Mouse (Mus musculus): ENCODE measurements around the gene Greb1. TPM values are rescaled to one million over a fixed set of nuclear protein-coding genes. Genes with fewer than 3 reads are reported as not detected.

Greb1 gene
- polyA plus RNA-seq (2016; fragmentation: Nextera tagmentation; extraction: Ambion mirVana), result 16.9 and 17.4 TPM in 2 replicates

DNA sequence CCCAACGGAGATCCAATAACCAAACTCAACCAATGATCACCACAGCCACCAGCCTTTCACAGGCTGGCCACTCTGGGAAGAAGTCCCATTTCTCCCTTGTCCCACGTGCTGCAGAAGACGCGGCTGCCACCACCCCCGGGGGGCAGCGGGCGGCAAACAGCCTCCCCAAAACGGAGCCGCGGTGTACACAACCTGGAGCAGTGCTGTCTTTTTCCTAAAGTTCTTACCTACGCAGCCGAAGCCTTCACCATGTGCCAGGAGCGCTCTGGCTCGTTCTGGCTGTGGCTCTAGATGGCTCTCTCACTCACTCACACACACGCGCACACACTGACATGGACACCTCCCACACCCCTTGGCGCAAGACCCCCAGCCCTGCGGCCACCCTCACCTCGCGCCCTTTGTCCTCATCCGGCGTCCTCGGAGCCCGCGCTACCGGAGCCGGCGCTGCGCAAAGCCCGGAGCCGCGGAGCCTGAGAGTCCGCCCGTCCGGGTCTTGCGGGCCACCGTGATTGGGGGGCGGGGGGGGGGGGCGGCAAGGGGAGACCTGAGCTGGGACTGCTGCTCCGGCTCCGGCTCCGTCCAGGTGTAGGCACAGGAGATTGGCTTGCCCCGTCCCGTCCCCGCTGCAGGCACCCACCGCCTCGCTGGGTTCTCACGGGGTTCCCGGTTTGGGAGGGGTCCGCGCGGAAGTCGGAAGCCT is at the start of gene Greb1:
Gene Greb1, minus strand, starts transcription at position 628 of the 700 bp plus-strand sequence.
- peak within 1 kb of the TSS; percentile 73 for H3K4me3 ChIP-seq
- H3K9me3 ChIP-seq (replicated peaks), result no peaks in the 10 kb centered on the region
- peak; percentile 81 for DNase-seq (ENCODE audit: low spot score)
- WGBS, result under 1% methylated on average over 53 of the region's 53 CpGs
- H3K36me3 ChIP-seq, result no peaks in the 10 kb centered on the region
- H3K27me3 ChIP-seq (ENCODE audit: low read depth, poor library complexity, severe bottlenecking), result no peaks in the 10 kb centered on the region
- peaks cover 63% of the 10 kb centered on the region for H3K4me1 ChIP-seq
- H3K27ac ChIP-seq, result peak within 1 kb of the TSS; percentile 93

GRCm38 (mm10) chr12:16849821-16850220 is 49.1 kb upstream of the Greb1 start:
- WGBS, result 58% methylated on average over 2 of the region's 2 CpGs
- H3K27ac ChIP-seq, result no peak overlapping the region
- peaks cover 19% of the 10 kb centered on the region for H3K4me1 ChIP-seq

DNA sequence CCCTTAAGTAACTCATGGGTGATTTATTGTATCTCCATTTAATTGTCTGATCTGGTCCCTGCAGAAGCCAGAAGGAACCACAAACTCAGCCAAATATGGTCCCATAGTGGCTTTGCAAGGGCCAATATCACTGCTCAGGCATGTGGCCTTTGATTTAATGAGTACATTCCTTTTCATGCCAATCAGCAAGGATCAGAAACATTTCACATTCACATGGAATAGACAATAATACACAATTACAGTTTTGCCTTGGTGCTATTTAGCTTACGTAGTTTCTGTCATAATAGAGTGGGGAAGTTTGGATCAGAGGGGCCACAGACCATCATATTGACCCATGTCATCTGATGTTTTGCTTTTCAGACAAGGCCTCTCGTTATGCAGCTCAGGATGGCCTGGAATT is 47.8 kb upstream of the Greb1 start:
- H3K36me3 ChIP-seq, result no peaks in the 10 kb centered on the region
- no peaks in the 10 kb centered on the region for H3K9me3 ChIP-seq (replicated peaks)
- no peak overlapping the region for H3K4me3 ChIP-seq
- peaks cover 19% of the 10 kb centered on the region for H3K4me1 ChIP-seq
- no peak for DNase-seq (ENCODE audit: low spot score)
- no peak overlapping the region for H3K27ac ChIP-seq
- 91% methylated on average over 2 of the region's 2 CpGs for WGBS
- no peaks in the 10 kb centered on the region for H3K27me3 ChIP-seq (ENCODE audit: low read depth, poor library complexity, severe bottlenecking)

More at GRCm38 (mm10) chr12:16849821-16850220, 49.1 kb upstream of the Greb1 start:
- no peak for DNase-seq (ENCODE audit: low spot score)
- no peaks in the 10 kb centered on the region for H3K27me3 ChIP-seq (ENCODE audit: low read depth, poor library complexity, severe bottlenecking)
- no peak overlapping the region for H3K4me3 ChIP-seq
- no peaks in the 10 kb centered on the region for H3K9me3 ChIP-seq (replicated peaks)
- no peaks in the 10 kb centered on the region for H3K36me3 ChIP-seq

- no peak overlapping the region for H3K4me3 ChIP-seq
- no peaks in the 10 kb centered on the region for H3K36me3 ChIP-seq
- WGBS, result 86% methylated on average over 4 of the region's 4 CpGs
- no peak for DNase-seq (ENCODE audit: low spot score)
- H3K27me3 ChIP-seq (ENCODE audit: low read depth, poor library complexity, severe bottlenecking), result no peaks in the 10 kb centered on the region
- H3K4me1 ChIP-seq, result peaks cover 19% of the 10 kb centered on the region
- H3K27ac ChIP-seq, result no peak overlapping the region
- no peaks in the 10 kb centered on the region for H3K9me3 ChIP-seq (replicated peaks)
Observed at GRCm38 (mm10) chr12:16847204-16847792, 46.6 kb upstream of the Greb1 start.

- Histone ChIP-seq H3K9me3 (replicated peaks) (no peaks in the 10 kb centered on the region), H3K4me1 (peaks cover 7% of the 10 kb centered on the region), H3K4me3 (no peak overlapping the region), H3K27me3 (ENCODE audit: low read depth, poor library complexity, severe bottlenecking) (no peaks in the 10 kb centered on the region), H3K36me3 (no peaks in the 10 kb centered on the region), H3K27ac (no peak overlapping the region)
- DNase-seq (ENCODE audit: low spot score), result peak; percentile 36
- 75% methylated on average over 14 of the region's 14 CpGs for WGBS
Observed at GRCm38 (mm10) chr12:16844623-16845592, 44.2 kb upstream of the Greb1 start.

DNA sequence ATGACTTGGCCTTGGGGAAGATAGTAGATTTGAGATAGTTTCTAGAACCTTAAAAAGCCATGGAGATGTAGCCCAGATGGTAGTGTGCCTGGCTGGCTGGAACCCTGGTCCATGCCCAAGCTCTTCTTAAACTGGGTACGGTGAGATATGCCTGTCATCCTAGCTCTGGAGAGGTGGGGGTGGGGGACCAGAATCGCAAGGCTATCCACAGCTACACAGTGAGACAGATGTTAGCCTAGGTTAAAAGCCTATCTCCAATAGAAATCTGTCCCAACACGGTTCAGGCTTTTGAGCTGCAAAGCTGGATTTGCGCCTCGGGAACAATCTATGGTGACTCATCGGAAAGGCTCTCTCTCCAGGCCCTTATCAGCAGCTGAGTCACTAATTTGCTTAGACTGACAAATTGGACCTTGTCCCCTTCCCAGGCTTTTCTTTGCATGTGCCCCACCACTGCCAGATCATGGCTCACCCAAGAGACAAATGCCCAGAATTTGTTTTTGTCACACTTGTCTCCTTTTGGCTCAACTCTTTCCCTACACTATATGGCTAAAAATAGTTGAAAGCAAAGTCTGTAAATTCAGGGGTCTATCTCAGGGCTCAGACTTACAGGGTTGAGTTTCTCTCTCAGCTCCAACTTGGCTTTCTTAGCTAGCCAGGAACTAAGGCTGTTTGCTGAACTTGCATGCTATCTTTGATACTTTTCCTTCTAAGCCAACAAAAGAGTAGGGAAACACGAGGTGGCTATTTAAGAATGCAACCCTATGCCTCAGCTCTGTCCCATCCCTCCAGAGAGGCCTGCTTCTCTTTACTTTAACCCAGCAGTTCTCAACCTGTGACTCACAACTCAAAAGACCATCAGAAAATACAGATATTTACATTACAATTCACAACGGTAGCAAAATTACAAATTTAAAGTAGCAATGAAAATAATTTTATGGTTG is 40.4 kb upstream of the Greb1 start:
- Histone ChIP-seq H3K4me3 (no peak overlapping the region), H3K27ac (no peak overlapping the region), H3K4me1 (peaks cover 4% of the 10 kb centered on the region; the same call in 1 of the 2 replicates), H3K36me3 (no peaks in the 10 kb centered on the region), H3K9me3 (replicated peaks) (no peaks in the 10 kb centered on the region), H3K27me3 (ENCODE audit: low read depth, poor library complexity, severe bottlenecking) (no peaks in the 10 kb centered on the region)
- 80% methylated on average over 8 of the region's 8 CpGs for WGBS
- DNase-seq (ENCODE audit: low spot score), result no peak

GRCm38 (mm10) chr12:16837766-16838165 is 37.1 kb upstream of the Greb1 start:
- no peaks in the 10 kb centered on the region for H3K27me3 ChIP-seq (ENCODE audit: low read depth, poor library complexity, severe bottlenecking)
- no peak overlapping the region for H3K27ac ChIP-seq
- H3K4me3 ChIP-seq, result no peak overlapping the region
- DNase-seq (ENCODE audit: low spot score), result no peak
- WGBS, result 94% methylated on average over 4 of the region's 4 CpGs
- 0 out of 2 replicates have a peak, but pooled peaks cover 3% of the 10 kb centered on the region for H3K4me1 ChIP-seq
- H3K36me3 ChIP-seq, result no peaks in the 10 kb centered on the region
- H3K9me3 ChIP-seq (replicated peaks), result no peaks in the 10 kb centered on the region

GRCm38 (mm10) chr12:16836188-16836587 is 35.5 kb upstream of the Greb1 start:
- no peak for DNase-seq (ENCODE audit: low spot score)

GRCm38 (mm10) chr12:16834701-16835100 is 34.0 kb upstream of the Greb1 start:
- Histone ChIP-seq H3K4me3 (no peak overlapping the region), H3K27ac (no peak overlapping the region), H3K36me3 (peaks cover 3% of the 10 kb centered on the region), H3K27me3 (ENCODE audit: low read depth, poor library complexity, severe bottlenecking) (no peaks in the 10 kb centered on the region), H3K4me1 (0 out of 2 replicates have a peak, but pooled peaks cover 3% of the 10 kb centered on the region), H3K9me3 (replicated peaks) (no peaks in the 10 kb centered on the region)
- DNase-seq (ENCODE audit: low spot score), result no peak
- WGBS, result 66% methylated on average over 11 of the region's 11 CpGs

More at GRCm38 (mm10) chr12:16836188-16836587, 35.5 kb upstream of the Greb1 start:
- H3K4me1 ChIP-seq, result 0 out of 2 replicates have a peak, but pooled peaks cover 3% of the 10 kb centered on the region
- WGBS, result 65% methylated on average over 9 of the region's 9 CpGs
- H3K27me3 ChIP-seq (ENCODE audit: low read depth, poor library complexity, severe bottlenecking), result no peaks in the 10 kb centered on the region
- H3K27ac ChIP-seq, result no peak overlapping the region
- no peaks in the 10 kb centered on the region for H3K9me3 ChIP-seq (replicated peaks)
- no peak overlapping the region for H3K4me3 ChIP-seq
- no peaks in the 10 kb centered on the region for H3K36me3 ChIP-seq

DNA sequence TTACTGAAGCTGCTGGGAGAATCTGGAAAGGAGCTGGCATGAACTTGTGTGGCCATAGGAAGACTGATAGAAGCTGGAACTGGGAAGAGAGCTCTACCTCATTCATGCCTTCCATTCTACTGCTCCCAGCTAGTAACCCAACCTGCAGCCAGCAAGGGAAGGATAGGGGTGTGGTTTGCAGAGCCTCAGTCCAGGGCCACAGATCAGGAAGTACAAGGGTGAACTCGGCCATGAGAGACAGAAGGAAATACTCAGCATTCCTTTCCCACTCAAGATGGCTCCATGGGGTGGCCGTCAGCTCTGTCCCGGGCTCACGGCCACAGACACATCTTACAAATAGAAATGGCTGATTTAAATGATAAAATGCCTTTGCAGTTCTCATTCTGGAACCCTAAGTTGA is 30.4 kb upstream of the Greb1 start:
- Histone ChIP-seq H3K27ac (no peak overlapping the region), H3K9me3 (replicated peaks) (no peaks in the 10 kb centered on the region), H3K27me3 (ENCODE audit: low read depth, poor library complexity, severe bottlenecking) (no peaks in the 10 kb centered on the region), H3K36me3 (peaks cover 37% of the 10 kb centered on the region), H3K4me1 (0 out of 2 replicates have a peak, but pooled peaks cover 2% of the 10 kb centered on the region), H3K4me3 (no peak overlapping the region)
- WGBS, result 83% methylated on average over 4 of the region's 4 CpGs
- no peak for DNase-seq (ENCODE audit: low spot score)

- no peaks in the 10 kb centered on the region for H3K27me3 ChIP-seq (ENCODE audit: low read depth, poor library complexity, severe bottlenecking)
- no peak overlapping the region for H3K27ac ChIP-seq
- DNase-seq (ENCODE audit: low spot score), result no peak
- H3K9me3 ChIP-seq (replicated peaks), result no peaks in the 10 kb centered on the region
- no peaks in the 10 kb centered on the region for H3K4me1 ChIP-seq
- H3K36me3 ChIP-seq, result peaks cover 50% of the 10 kb centered on the region
- 87% methylated on average over 2 of the region's 2 CpGs for WGBS
- no peak overlapping the region for H3K4me3 ChIP-seq
Observed at GRCm38 (mm10) chr12:16829785-16830184, 29.1 kb upstream of the Greb1 start.

GRCm38 (mm10) chr12:16828505-16828904 is 27.8 kb upstream of the Greb1 start:
- Histone ChIP-seq H3K4me1 (no peaks in the 10 kb centered on the region), H3K4me3 (no peak overlapping the region), H3K36me3 (peaks cover 63% of the 10 kb centered on the region), H3K27me3 (ENCODE audit: low read depth, poor library complexity, severe bottlenecking) (no peaks in the 10 kb centered on the region), H3K27ac (no peak overlapping the region), H3K9me3 (replicated peaks) (no peaks in the 10 kb centered on the region)
- no peak for DNase-seq (ENCODE audit: low spot score)
- WGBS, result 85% methylated on average over 6 of the region's 6 CpGs

Data from limb, embryonic 10.5 days (tissue).